Mouse (Mus musculus): ENCODE results near the gene Mpnd. TPM values are rescaled to one million over a fixed set of nuclear protein-coding genes. Genes with fewer than 3 reads are reported as not detected.

The Mpnd gene
- polyA plus RNA-seq, 1 experiment from 2014 or later = 82.9 TPM

DNA sequence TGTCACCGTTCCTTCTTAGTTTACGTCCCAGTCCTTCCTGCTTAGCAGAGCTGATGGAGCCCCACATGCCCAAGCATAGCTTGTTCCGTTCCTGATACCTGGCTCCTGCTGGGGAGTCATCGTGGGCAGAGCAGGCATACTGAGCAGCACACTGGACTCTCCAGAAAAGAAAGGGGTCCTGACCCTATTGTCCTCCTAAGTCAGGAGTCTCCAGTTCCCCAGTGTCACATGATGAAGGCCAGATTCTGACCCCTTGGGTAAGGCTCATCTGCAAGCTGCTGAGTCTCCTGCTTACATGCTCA lies 17.4 kb downstream of the Mpnd start:
- Histone ChIP-seq H3K4me2 (no peak overlapping the region), H3K9ac (no peak overlapping the region), H3K4me1 (peaks cover 24% of the 10 kb centered on the region; the same call in 1 of the 2 replicates), H3K36me3 (peaks cover 35% of the 10 kb centered on the region), H3K27me3 (no peaks in the 10 kb centered on the region), H3K9me3 (no peaks in the 10 kb centered on the region), H3K27ac (no peak overlapping the region), H3K4me3 (no peak overlapping the region)
- WGBS = 71% methylated on average over 4 of the region's 4 CpGs
- no peak for ATAC-seq (ENCODE audit: insufficient number of reproducible peaks, low FRiP score, low TSS enrichment, low read depth)

DNA sequence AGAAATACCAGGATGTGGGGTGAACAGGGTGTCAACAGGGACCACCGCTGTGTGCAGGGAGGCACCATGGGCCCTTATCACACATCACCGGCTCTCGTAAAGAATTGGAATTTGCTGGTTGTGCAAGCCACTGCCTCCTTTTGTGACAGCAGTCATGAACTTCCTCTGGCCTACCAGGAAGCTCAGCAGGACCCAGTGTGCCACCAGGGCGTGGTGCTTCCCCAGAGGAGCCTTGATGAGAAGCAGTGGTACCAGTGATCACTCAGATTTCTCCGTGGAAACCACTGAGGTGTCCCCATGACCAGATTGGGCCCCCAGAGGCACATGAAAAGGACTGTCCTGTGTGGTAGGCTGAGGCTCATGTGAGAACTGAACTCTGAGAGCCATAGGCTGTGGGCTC lies 17.9 kb downstream of the Mpnd start:
- Histone ChIP-seq H3K9ac (no peak overlapping the region), H3K4me3 (no peak overlapping the region), H3K9me3 (no peaks in the 10 kb centered on the region), H3K27me3 (no peaks in the 10 kb centered on the region), H3K36me3 (peaks cover 35% of the 10 kb centered on the region), H3K4me2 (no peak overlapping the region), H3K27ac (peak overlapping the region; percentile 24; the same call in 1 of the 2 replicates), H3K4me1 (peaks cover 24% of the 10 kb centered on the region; the same call in 1 of the 2 replicates)
- ATAC-seq (ENCODE audit: insufficient number of reproducible peaks, low FRiP score, low TSS enrichment, low read depth) = no peak
- WGBS = 82% methylated on average over 5 of the region's 5 CpGs

DNA sequence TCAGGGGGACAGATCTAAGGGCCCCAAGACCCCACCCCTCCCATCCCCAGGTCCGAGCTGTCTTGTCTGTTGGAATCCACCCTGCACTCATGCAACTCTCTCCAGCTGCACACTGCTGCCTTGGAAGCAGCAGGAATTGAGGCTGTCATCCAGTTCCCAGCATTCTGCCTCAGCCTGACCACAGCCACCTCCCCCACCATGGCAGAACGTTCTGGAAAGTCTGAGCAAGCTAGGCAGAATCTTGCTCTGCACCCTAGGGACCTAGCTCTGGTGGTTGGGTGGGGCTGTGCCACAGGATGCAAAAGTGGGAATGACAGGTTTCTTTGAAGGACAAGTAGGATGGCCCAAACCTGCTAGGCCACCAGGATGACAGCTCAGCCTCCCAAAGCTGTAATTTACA lies 19.0 kb downstream of the Mpnd start:
- ATAC-seq (ENCODE audit: insufficient number of reproducible peaks, low FRiP score, low TSS enrichment, low read depth) = no peak
- Histone ChIP-seq H3K9ac (no peak overlapping the region), H3K27ac (peak overlapping the region; percentile 34; the same call in 1 of the 2 replicates), H3K9me3 (no peaks in the 10 kb centered on the region), H3K4me2 (no peak overlapping the region), H3K4me3 (no peak overlapping the region), H3K27me3 (no peaks in the 10 kb centered on the region), H3K4me1 (peaks cover 24% of the 10 kb centered on the region; the same call in 1 of the 2 replicates), H3K36me3 (peaks cover 35% of the 10 kb centered on the region)
- WGBS = 46% methylated on average over 2 of the region's 2 CpGs

- no peaks in the 10 kb centered on the region for H3K9me3 ChIP-seq
- WGBS = 78% methylated on average over 5 of the region's 5 CpGs
- H3K27ac ChIP-seq = peak overlapping the region; percentile 14; the same call in 1 of the 2 replicates
- H3K27me3 ChIP-seq = no peaks in the 10 kb centered on the region
- peaks cover 34% of the 10 kb centered on the region for H3K36me3 ChIP-seq
- H3K9ac ChIP-seq = no peak overlapping the region
- no peak overlapping the region for H3K4me2 ChIP-seq
- H3K4me3 ChIP-seq = no peak overlapping the region
- peaks cover 24% of the 10 kb centered on the region; the same call in 1 of the 2 replicates for H3K4me1 ChIP-seq
- ATAC-seq (ENCODE audit: insufficient number of reproducible peaks, low FRiP score, low TSS enrichment, low read depth) = no peak
Observed at GRCm38 (mm10) chr17:56024931-56025330, 19.4 kb downstream of the Mpnd start.

DNA sequence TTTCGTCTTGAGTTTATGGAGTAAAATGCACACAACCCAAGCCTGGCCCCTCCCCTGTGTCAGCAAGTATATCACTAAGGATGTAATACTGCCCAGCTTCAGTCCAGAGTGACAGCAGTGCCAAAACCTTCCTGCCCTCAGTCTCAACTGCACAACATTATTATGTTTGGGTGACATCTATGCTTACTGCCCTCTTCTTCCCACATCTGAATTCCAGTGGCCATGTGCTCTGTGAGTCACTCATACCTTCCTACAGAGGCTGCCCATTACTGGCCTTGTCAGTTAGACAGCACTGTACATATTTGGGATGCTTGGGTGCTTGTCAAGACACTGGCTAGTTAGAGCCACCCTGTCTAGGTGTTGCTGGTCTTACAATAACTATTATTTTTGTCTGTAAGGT lies 20.8 kb downstream of the Mpnd start:
- Histone ChIP-seq H3K4me2 (no peak overlapping the region), H3K27ac (no peak overlapping the region), H3K9me3 (no peaks in the 10 kb centered on the region), H3K4me1 (peaks cover 34% of the 10 kb centered on the region), H3K4me3 (no peak overlapping the region), H3K9ac (no peak overlapping the region), H3K27me3 (no peaks in the 10 kb centered on the region), H3K36me3 (peaks cover 43% of the 10 kb centered on the region)
- 79% methylated on average over 1 of the region's 1 CpGs for WGBS
- no peak for ATAC-seq (ENCODE audit: insufficient number of reproducible peaks, low FRiP score, low TSS enrichment, low read depth)

DNA sequence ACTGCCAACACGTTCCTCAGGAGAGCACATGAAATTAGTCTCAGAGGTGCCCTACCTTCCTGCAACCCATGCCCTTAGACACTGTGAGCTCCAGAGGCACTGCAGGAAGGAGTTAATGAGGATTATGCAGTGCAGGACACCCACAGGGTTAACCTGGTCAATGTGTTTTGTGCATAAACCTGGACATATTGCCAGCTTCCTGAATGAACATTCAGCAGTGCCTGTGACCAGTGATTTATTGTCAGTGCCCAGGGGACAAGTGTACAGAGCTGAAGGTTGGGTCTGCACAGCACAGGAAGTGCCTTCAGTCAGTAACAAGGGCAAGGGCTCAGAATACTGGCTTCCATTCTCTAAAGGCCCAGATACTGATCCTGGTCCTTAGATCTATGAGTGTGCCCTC lies 21.4 kb downstream of the Mpnd start:
- Histone ChIP-seq H3K4me3 (no peak overlapping the region), H3K27ac (no peak overlapping the region), H3K27me3 (no peaks in the 10 kb centered on the region), H3K4me2 (no peak overlapping the region), H3K9ac (no peak overlapping the region), H3K9me3 (no peaks in the 10 kb centered on the region), H3K4me1 (peaks cover 37% of the 10 kb centered on the region), H3K36me3 (peaks cover 44% of the 10 kb centered on the region)
- WGBS = 35% methylated on average over 1 of the region's 1 CpGs
- no peak for ATAC-seq (ENCODE audit: insufficient number of reproducible peaks, low FRiP score, low TSS enrichment, low read depth)

DNA sequence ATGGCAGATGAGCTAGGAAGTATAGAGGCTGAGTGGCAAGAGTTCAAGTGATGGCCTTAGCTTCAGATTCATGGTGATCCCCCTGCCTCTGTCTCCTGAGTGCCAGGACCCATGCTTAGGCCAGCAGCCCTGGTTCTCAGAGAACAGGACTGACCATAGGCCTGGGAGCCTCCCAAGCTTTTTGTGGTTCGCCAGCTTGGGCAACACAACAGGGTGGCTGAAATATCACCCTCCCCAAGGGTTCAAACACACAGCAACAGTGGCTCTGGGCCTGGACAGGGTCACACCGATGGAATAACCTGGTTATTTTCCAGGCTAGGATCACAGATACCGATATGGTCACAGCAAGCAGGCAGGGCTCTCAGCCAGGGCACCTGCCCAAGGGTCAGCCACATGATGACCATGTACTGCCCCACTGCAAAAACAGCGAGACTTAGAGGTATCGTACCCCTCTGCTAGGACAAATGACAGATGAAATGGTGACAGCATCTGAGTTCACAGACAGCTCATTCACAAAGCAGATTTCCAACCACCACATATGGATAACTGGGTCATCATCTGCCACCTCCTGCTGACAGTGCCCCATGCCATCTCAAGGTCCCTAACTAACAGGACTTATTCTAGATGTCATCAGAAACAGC lies 22.4 kb downstream of the Mpnd start:
- H3K9me3 ChIP-seq = no peaks in the 10 kb centered on the region
- no peak overlapping the region for H3K9ac ChIP-seq
- H3K27me3 ChIP-seq = no peaks in the 10 kb centered on the region
- peaks cover 42% of the 10 kb centered on the region for H3K4me1 ChIP-seq
- peaks cover 52% of the 10 kb centered on the region for H3K36me3 ChIP-seq
- 91% methylated on average over 5 of the region's 5 CpGs for WGBS
- H3K4me3 ChIP-seq = no peak overlapping the region
- H3K4me2 ChIP-seq = no peak overlapping the region
- no peak overlapping the region for H3K27ac ChIP-seq
- no peak for ATAC-seq (ENCODE audit: insufficient number of reproducible peaks, low FRiP score, low TSS enrichment, low read depth)

GRCm38 (mm10) chr17:56030238-56030870 lies 24.8 kb downstream of the Mpnd start:
- Histone ChIP-seq H3K4me2 (no peak overlapping the region), H3K9me3 (no peaks in the 10 kb centered on the region), H3K9ac (no peak overlapping the region), H3K27me3 (no peaks in the 10 kb centered on the region), H3K4me1 (peaks cover 48% of the 10 kb centered on the region), H3K4me3 (no peak overlapping the region), H3K27ac (peak overlapping the region; percentile 33; the same call in 1 of the 2 replicates), H3K36me3 (peaks cover 64% of the 10 kb centered on the region)
- WGBS = 94% methylated on average over 9 of the region's 9 CpGs
- ATAC-seq (ENCODE audit: insufficient number of reproducible peaks, low FRiP score, low TSS enrichment, low read depth) = no peak

DNA sequence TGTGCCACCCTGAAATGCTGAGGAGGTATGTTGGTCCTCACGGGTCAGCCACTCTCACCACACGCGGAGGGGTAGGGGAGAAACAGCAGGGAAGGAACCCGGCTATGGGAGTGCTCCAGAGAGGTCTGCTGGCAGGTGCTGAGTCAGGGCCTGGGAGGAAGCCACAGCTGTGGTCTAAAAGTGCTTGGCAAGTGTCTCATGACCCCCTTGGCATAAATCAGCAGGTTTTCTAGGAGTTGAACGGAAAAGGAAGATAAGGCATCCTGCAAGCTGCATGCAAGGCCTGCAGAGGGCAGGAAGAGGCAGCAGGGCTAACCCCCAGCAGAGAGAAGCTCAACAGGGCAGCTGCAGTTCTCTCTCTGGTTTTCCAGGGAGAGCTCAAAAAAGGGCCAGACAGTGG lies 25.4 kb downstream of the Mpnd start:
- no peak for ATAC-seq (ENCODE audit: insufficient number of reproducible peaks, low FRiP score, low TSS enrichment, low read depth)

GRCm38 (mm10) chr17:56031431-56031830 lies 25.9 kb downstream of the Mpnd start:
- Histone ChIP-seq H3K36me3 (peaks cover 64% of the 10 kb centered on the region), H3K4me2 (no peak overlapping the region), H3K4me1 (peaks cover 49% of the 10 kb centered on the region), H3K27ac (no peak overlapping the region), H3K9ac (no peak overlapping the region; the same call in 1 of the 2 replicates), H3K27me3 (no peaks in the 10 kb centered on the region), H3K9me3 (no peaks in the 10 kb centered on the region), H3K4me3 (no peak overlapping the region)
- 86% methylated on average over 7 of the region's 7 CpGs for WGBS
- ATAC-seq (ENCODE audit: insufficient number of reproducible peaks, low FRiP score, low TSS enrichment, low read depth) = no peak

More for the DNA sequence above, 25.4 kb downstream of the Mpnd start:
- 59% methylated on average over 5 of the region's 5 CpGs for WGBS
- Histone ChIP-seq H3K4me2 (no peak overlapping the region), H3K4me3 (no peak overlapping the region), H3K36me3 (peaks cover 64% of the 10 kb centered on the region), H3K9me3 (no peaks in the 10 kb centered on the region), H3K4me1 (peaks cover 49% of the 10 kb centered on the region), H3K27me3 (no peaks in the 10 kb centered on the region), H3K27ac (peak overlapping the region; percentile 33; the same call in 1 of the 2 replicates), H3K9ac (no peak overlapping the region; the same call in 1 of the 2 replicates)

DNA sequence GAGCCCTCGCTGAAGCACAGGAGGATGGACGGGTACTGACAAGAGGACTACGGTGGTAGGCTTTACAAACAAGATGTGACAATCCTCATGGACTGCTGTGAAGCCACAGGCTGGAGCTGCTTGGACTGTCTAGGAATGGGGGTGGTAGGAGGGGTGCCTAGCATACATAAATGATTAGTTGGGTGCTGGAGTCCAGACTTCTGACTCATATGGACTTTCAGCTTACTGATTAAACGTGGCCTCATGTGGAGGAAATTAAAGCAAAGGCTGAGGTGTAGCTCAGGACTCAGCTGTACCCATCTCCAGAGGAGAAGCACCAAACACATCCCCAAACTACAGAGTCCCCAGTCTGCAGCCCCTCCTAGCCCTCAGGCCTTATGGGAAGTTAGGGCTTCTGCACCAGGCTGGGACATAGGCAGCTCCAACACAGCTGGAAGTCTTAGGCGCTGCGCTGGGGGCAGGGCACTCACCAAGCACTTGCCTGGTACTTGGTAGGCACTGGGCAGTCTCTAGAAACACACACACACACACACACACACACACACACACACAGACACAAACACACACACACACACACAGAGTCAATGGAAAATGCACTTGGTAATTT lies 26.7 kb downstream of the Mpnd start:
- Histone ChIP-seq H3K4me1 (peaks cover 54% of the 10 kb centered on the region), H3K4me2 (no peak overlapping the region), H3K36me3 (peaks cover 64% of the 10 kb centered on the region), H3K9me3 (no peaks in the 10 kb centered on the region), H3K27ac (no peak overlapping the region; the same call in 1 of the 2 replicates), H3K27me3 (no peaks in the 10 kb centered on the region), H3K4me3 (no peak overlapping the region), H3K9ac (no peak overlapping the region)
- 71% methylated on average over 6 of the region's 6 CpGs for WGBS
- no peak for ATAC-seq (ENCODE audit: insufficient number of reproducible peaks, low FRiP score, low TSS enrichment, low read depth)

DNA sequence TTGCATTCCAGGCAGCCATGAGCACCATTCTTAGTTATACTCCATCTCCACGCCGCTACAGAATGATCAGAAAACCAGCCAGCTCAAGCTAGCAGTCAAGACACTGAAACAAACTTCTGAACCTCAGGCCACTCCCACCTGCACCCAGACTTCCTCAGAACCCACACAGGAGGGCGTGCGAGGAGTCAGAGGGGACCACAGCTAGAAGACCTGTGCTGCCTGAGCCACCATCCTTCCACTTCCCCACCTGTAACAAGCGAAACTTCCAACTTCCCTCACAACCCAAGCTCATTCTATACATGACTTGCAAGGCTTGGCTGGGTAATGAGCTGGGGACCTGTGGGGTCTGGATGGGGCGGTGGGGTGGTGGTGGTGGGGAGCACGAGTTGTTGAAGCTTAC lies 27.3 kb downstream of the Mpnd start:
- peaks cover 54% of the 10 kb centered on the region for H3K4me1 ChIP-seq
- peaks cover 58% of the 10 kb centered on the region for H3K36me3 ChIP-seq
- 71% methylated on average over 7 of the region's 7 CpGs for WGBS
- no peak for ATAC-seq (ENCODE audit: insufficient number of reproducible peaks, low FRiP score, low TSS enrichment, low read depth)
- H3K9ac ChIP-seq = no peak overlapping the region
- no peak overlapping the region for H3K4me2 ChIP-seq
- H3K27ac ChIP-seq = no peak overlapping the region
- no peaks in the 10 kb centered on the region for H3K27me3 ChIP-seq
- H3K4me3 ChIP-seq = no peak overlapping the region
- no peaks in the 10 kb centered on the region for H3K9me3 ChIP-seq
